Mouse (Mus musculus): ENCODE data around the gene Hoxb7. TPM values are rescaled to one million over a fixed set of nuclear protein-coding genes. Genes with fewer than 3 reads are reported as not detected.
A peak's percentile ranks its signal among the peaks of the same experiment; 100 is the strongest.

The Hoxb7 gene
- polyA plus RNA-seq, 2 experiments = 2.7 to 4.4 TPM

- Histone ChIP-seq H3K27ac (replicated peaks; ENCODE audit: low read depth, low read length) (no peak within 1 kb of the TSS), H3K27me3 (ENCODE audit: control insufficient read depth, insufficient read depth, low read length) (peaks cover 98% of the 10 kb centered on the region), H3K4me1 (ENCODE audit: control insufficient read depth, insufficient read depth, low read length) (no peaks in the 10 kb centered on the region), H3K4me2 (replicated peaks; ENCODE audit: low read depth, low read length, severe bottlenecking) (peak within 1 kb of the TSS; percentile 31), H3K9ac (ENCODE audit: low read depth, low read length, severe bottlenecking) (peak within 1 kb of the TSS; percentile 25; the same call in 1 of the 2 replicates), H3K9me3 (ENCODE audit: control insufficient read depth, low read length) (no peaks in the 10 kb centered on the region), H3K4me3 (replicated peaks; ENCODE audit: low read length) (peak within 1 kb of the TSS; percentile 28), H3K36me3 (ENCODE audit: control insufficient read depth, insufficient read depth, low read length) (no peaks in the 10 kb centered on the region)
- WGBS = under 1% methylated on average over 39 of the region's 40 CpGs
- ATAC-seq (ENCODE audit: low FRiP score, low read depth) (no peak), DNase-seq (ENCODE audit: low spot score) (peak; percentile 51)
- TF ChIP-seq POLR2A (IDR thresholded peaks at IDR 0.05; ENCODE audit: borderline replicate concordance, extremely low read depth, insufficient read depth, insufficient read length) = no peak
These were observed 15.4 kb upstream of the Hoxb7 start, which contains the start of gene Hoxb9 for GRCm38 (mm10) chr11:96270996-96271540. Gene Hoxb9 (plus strand): TSS chr11:96271457.

- Histone ChIP-seq H3K9me3 (ENCODE audit: control insufficient read depth, low read length) (no peaks in the 10 kb centered on the region), H3K4me2 (replicated peaks; ENCODE audit: low read depth, low read length, severe bottlenecking) (peak overlapping the region; percentile 31), H3K36me3 (ENCODE audit: control insufficient read depth, insufficient read depth, low read length) (no peaks in the 10 kb centered on the region), H3K27ac (replicated peaks; ENCODE audit: low read depth, low read length) (no peak overlapping the region), H3K4me3 (replicated peaks; ENCODE audit: low read length) (peak overlapping the region; percentile 28), H3K4me1 (ENCODE audit: control insufficient read depth, insufficient read depth, low read length) (no peaks in the 10 kb centered on the region), H3K9ac (ENCODE audit: low read depth, low read length, severe bottlenecking) (peak overlapping the region; percentile 25; the same call in 1 of the 2 replicates), H3K27me3 (ENCODE audit: control insufficient read depth, insufficient read depth, low read length) (peaks cover 98% of the 10 kb centered on the region)
- 0 out of 2 replicates have a peak, but pooled peaks have one; percentile 8 for ATAC-seq (ENCODE audit: low FRiP score, low read depth)
- under 1% methylated on average over 50 of the region's 52 CpGs for WGBS
- TF ChIP-seq POLR2A (IDR thresholded peaks at IDR 0.05; ENCODE audit: borderline replicate concordance, extremely low read depth, insufficient read depth, insufficient read length) = no peak
- no peak for DNase-seq (ENCODE audit: low spot score)
These were observed 14.8 kb upstream of the Hoxb7 start for GRCm38 (mm10) chr11:96271541-96272011.

DNA sequence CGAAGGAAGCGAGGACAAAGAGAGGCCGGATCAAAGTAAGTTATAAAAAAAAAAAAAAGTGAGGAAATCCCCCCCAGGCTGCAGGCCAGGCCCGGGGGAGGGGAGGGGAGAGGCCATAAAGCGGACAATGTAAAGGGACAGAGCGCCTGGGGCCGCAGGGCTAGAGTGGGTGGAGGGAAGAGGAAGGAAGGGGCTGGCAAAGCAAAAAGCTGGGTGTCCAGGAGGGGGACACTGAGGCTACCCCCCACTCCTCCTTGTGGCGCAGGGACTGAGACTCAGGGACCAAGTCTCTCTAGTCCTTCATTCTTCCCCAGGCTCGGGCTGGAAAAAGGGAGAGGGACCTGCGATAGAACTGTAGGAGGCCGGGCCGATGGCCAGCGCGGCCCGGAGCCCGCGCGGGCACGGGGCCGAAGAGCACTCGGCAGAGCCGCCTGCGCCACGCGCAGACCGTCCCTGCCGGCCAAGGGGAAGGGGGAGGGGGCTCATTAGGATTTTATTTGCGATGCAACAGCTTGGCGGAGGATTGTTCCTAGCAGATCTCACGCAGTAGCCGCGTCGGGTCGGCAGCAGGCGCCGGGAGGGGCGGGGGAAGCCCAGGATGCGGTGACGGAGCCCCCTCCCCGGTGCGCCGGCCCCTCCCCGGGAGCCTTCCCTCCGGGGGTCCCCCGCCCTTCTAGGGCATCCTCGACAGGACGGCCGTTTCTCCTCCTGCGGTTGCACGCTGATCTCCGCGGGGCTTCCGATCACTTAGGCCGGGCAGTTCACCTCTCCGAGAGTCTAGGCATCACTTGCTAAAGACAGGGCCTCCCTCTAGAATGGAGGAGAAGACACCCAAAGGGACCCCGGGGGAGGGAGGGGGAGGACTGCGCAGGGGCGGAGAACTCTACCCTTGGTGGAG lies 14.2 kb upstream of the Hoxb7 start:
- Histone ChIP-seq H3K4me2 (replicated peaks; ENCODE audit: low read depth, low read length, severe bottlenecking) (peak overlapping the region; percentile 31; the same call in 1 of the 2 replicates), H3K27me3 (ENCODE audit: control insufficient read depth, insufficient read depth, low read length) (peaks cover 98% of the 10 kb centered on the region), H3K9me3 (ENCODE audit: control insufficient read depth, low read length) (no peaks in the 10 kb centered on the region), H3K9ac (ENCODE audit: low read depth, low read length, severe bottlenecking) (no peak overlapping the region), H3K27ac (replicated peaks; ENCODE audit: low read depth, low read length) (no peak overlapping the region), H3K36me3 (ENCODE audit: control insufficient read depth, insufficient read depth, low read length) (no peaks in the 10 kb centered on the region), H3K4me1 (ENCODE audit: control insufficient read depth, insufficient read depth, low read length) (no peaks in the 10 kb centered on the region), H3K4me3 (replicated peaks; ENCODE audit: low read length) (peak overlapping the region; percentile 28)
- 1% methylated on average over 36 of the region's 58 CpGs for WGBS
- no peak for TF ChIP-seq POLR2A (IDR thresholded peaks at IDR 0.05; ENCODE audit: borderline replicate concordance, extremely low read depth, insufficient read depth, insufficient read length)
- DNase-seq (ENCODE audit: low spot score) (no peak), ATAC-seq (ENCODE audit: low FRiP score, low read depth) (0 out of 2 replicates have a peak, but pooled peaks have one; percentile 24)

GRCm38 (mm10) chr11:96274428-96274827 lies 12.0 kb upstream of the Hoxb7 start:
- no peak for ATAC-seq (ENCODE audit: low FRiP score, low read depth)
- DNase-seq (ENCODE audit: low spot score) = no peak
- no peaks in the 10 kb centered on the region for H3K9me3 ChIP-seq (ENCODE audit: control insufficient read depth, low read length)
- H3K9ac ChIP-seq (ENCODE audit: low read depth, low read length, severe bottlenecking) = no peak overlapping the region
- no peak for TF ChIP-seq POLR2A (IDR thresholded peaks at IDR 0.05; ENCODE audit: borderline replicate concordance, extremely low read depth, insufficient read depth, insufficient read length)
- no peak overlapping the region for H3K4me3 ChIP-seq (replicated peaks; ENCODE audit: low read length)
- H3K4me2 ChIP-seq (replicated peaks; ENCODE audit: low read depth, low read length, severe bottlenecking) = no peak overlapping the region
- no peaks in the 10 kb centered on the region for H3K36me3 ChIP-seq (ENCODE audit: control insufficient read depth, insufficient read depth, low read length)
- 22% methylated on average over 10 of the region's 10 CpGs for WGBS
- peaks cover 100% of the 10 kb centered on the region for H3K27me3 ChIP-seq (ENCODE audit: control insufficient read depth, insufficient read depth, low read length)
- no peak overlapping the region for H3K27ac ChIP-seq (replicated peaks; ENCODE audit: low read depth, low read length)
- no peaks in the 10 kb centered on the region for H3K4me1 ChIP-seq (ENCODE audit: control insufficient read depth, insufficient read depth, low read length)

DNA sequence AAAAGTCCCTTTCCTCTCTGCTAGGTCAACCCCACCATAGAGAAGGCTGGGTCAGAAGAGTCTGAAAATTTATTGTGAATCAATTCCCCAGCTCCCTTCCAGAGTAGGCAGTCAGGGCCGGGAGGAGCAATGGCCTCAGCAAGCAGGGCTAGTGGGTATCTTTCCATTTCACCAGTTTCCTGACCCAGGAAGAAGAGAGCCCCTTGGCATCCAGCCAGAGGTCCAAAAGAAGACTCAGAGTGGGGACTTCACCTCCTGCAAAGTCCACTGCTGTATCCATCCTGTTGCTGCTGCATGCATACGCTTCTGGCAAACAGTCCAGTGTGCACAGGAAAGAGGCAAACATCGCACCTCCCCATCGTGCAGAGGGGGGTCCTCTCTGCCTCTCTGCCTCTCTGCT lies 10.5 kb upstream of the Hoxb7 start:
- Histone ChIP-seq H3K9ac (ENCODE audit: low read depth, low read length, severe bottlenecking) (no peak overlapping the region), H3K27ac (replicated peaks; ENCODE audit: low read depth, low read length) (no peak overlapping the region), H3K36me3 (ENCODE audit: control insufficient read depth, insufficient read depth, low read length) (no peaks in the 10 kb centered on the region), H3K4me3 (replicated peaks; ENCODE audit: low read length) (no peak overlapping the region), H3K4me1 (ENCODE audit: control insufficient read depth, insufficient read depth, low read length) (no peaks in the 10 kb centered on the region), H3K4me2 (replicated peaks; ENCODE audit: low read depth, low read length, severe bottlenecking) (no peak overlapping the region), H3K9me3 (ENCODE audit: control insufficient read depth, low read length) (no peaks in the 10 kb centered on the region), H3K27me3 (ENCODE audit: control insufficient read depth, insufficient read depth, low read length) (peaks cover 100% of the 10 kb centered on the region)
- DNase-seq (ENCODE audit: low spot score) (no peak), ATAC-seq (ENCODE audit: low FRiP score, low read depth) (no peak)
- no peak for TF ChIP-seq POLR2A (IDR thresholded peaks at IDR 0.05; ENCODE audit: borderline replicate concordance, extremely low read depth, insufficient read depth, insufficient read length)
- WGBS = 17% methylated on average over 4 of the region's 4 CpGs
